7 mouse cellular contexts compared by ENCODE assay signal in the genomic region with DNA sequence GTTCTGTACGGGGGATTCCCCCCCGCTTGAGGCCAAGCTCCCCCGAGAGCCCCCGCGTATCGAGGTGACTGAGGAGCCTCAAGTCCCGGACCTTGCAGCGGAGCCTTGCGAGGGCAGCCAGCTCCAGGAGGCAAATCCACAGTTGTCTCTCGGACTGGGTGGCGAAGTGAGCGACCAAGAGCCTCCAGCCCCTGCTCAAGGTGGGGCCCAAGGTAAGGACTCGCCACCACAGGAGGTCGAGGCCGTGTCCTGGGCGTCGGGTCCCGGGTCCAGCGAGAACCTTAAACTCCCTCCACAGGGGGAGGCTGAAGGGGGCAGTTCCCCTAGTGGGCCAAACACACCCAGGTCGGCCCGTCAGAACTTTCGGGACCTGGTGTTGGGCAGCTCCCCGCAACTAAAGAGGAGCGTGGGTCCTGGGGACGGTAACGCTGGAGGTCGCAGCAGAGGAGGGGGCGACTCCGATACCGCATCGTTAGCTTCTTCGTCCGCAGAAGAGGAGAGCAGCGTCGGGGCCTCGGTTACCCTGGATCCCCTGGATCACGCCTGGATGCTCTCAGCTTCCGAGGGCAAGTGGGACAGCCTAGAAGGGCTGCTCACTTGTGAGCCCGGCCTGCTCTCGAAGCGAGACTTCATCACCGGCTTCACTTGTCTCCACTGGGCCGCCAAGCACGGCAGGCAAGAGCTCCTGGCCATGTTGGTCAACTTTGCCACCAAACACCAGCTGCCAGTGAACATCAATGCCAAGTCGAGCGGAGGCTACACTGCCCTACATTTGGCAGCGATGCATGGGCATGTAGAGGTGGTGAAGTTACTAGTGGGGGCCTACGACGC. TPM values are rescaled to one million over a fixed set of nuclear protein-coding genes. Genes with fewer than 3 reads are reported as not detected.
DNase-seq lines count a peak whose midpoint lies in the region; ATAC-seq lines count a peak whose summit lies in the region.

No protein-coding gene starts in this region.

- peak overlapping the region; percentile 100 for H3K4me2 ChIP-seq in forebrain, embryonic 16.5 days (ENCODE audit: low read length)

- no peaks in the 10 kb centered on the region for H3K9me3 ChIP-seq in forebrain, embryonic 16.5 days (ENCODE audit: control insufficient read depth, low read length)

- no peaks in the 10 kb centered on the region for H3K36me3 ChIP-seq in forebrain, embryonic 16.5 days (ENCODE audit: control insufficient read depth, insufficient read depth)

- H3K27ac ChIP-seq in forebrain, embryonic 16.5 days (ENCODE audit: low read length), result peak overlapping the region; percentile 97

- H3K4me3 ChIP-seq in forebrain, embryonic 16.5 days (replicated peaks; ENCODE audit: low read length), result peak overlapping the region; percentile 96

- no peaks in the 10 kb centered on the region for H3K27me3 ChIP-seq in forebrain, embryonic 16.5 days (replicated peaks; ENCODE audit: control insufficient read depth, insufficient read depth, low read length)

- ATAC-seq in forebrain, embryonic 16.5 days, result no peak

- DNase-seq in R1 (ENCODE audit: low read depth, low spot score), result peak; percentile 19
- peak; percentile 41 for DNase-seq in cerebellum, adult 11 months
- peak; percentile 23 for DNase-seq in heart, postnatal 4 days
- peak; percentile 13 for DNase-seq in layer of hippocampus, adult 9-11 months
- DNase-seq in lung, postnatal 10 days, result peak; percentile 29
- DNase-seq in ovary, postnatal 36 days (ENCODE audit: low spot score), result peak; percentile 24

- peak overlapping the region; percentile 91 for H3K9ac ChIP-seq in forebrain, embryonic 16.5 days (replicated peaks; ENCODE audit: low read depth, low read length)

- under 1% methylated on average over 48 of the region's 49 CpGs for WGBS in forebrain, embryonic 16.5 days

- H3K4me1 ChIP-seq in forebrain, embryonic 16.5 days (replicated peaks; ENCODE audit: control insufficient read depth, insufficient read depth, low read length), result peaks cover 23% of the 10 kb centered on the region

RNA-seq across cellular contexts. Expression of gene Sowahc, which starts 0.7 kb away (rescaled TPM):
- 20.4 and 21.0 TPM in 2 replicates for polyA plus RNA-seq in forebrain, embryonic 16.5 days (2015; fragmentation: Nextera tagmentation; extraction: Ambion mirVana)
- 1 to 10 TPM; 1.9 to 2.0 TPM for total RNA-seq in heart, postnatal 4 days (2021)

RNA-seq across cellular contexts. Expression of gene Sept10, which starts 0.8 kb away (rescaled TPM):
- 21.7 and 28.3 TPM in 2 replicates for polyA plus RNA-seq in forebrain, embryonic 16.5 days (2015; fragmentation: Nextera tagmentation; extraction: Ambion mirVana)
- 10 to 100 TPM; 45.0 to 52.0 TPM for total RNA-seq in heart, postnatal 4 days (2021)
